Mouse (Mus musculus): ENCODE measurements around the gene Pex7.

Gene Pex7

DNA sequence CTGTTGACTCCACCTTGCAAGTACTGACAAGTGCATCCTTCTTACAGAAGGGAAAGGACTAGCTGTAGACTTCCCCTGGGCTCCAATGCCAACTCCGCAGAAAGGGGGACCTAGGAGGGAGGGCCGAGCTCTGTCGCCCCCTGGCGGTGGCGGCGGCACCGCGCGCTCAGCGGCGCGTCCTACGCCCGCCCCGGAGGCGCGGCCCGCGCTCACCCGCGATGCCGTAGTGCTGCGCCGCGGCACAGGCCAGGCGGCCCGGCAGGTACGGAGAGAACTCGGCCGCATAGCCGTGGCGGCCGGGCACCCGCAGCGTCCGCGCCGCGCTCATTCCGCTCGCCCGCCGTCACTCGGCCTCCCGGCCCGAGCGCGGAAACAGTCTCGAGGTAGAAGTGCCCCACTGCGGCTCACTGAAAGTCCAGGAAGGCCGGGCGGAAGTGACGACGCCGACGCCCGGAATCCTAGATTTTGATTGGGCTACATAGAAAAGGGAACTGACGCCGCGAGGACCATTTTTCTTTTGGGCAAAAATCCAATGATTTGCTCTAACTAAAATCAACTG, at the start of gene Pex7:
Gene Pex7, minus strand, starts transcription at position 444 of the 559 bp plus-strand sequence.
- in situ Hi-C loops (cut with MboI, MseI), result no loop called here

DNA sequence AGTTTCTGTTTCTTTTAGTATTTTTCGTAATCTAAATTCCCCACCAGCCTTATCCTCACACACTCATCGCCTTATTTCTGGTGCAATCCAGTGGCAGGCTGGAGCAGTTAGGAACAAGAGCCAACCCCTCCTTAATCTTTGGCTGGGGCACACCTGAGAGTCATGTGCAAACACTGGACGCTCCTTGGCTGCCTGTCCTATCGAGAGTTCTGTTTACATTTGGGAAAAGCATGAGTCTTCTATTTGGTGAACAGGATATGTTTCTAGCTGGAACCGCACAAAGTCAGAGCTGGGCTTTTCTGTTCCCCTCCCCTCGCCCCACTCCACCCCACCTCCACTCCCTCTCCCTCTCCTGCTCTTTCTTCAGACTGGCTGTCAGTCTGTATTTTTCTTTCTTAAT, 49.3 kb upstream of the Pex7 start:
- in situ Hi-C loops (cut with MboI, MseI), result no loop called here

DNA sequence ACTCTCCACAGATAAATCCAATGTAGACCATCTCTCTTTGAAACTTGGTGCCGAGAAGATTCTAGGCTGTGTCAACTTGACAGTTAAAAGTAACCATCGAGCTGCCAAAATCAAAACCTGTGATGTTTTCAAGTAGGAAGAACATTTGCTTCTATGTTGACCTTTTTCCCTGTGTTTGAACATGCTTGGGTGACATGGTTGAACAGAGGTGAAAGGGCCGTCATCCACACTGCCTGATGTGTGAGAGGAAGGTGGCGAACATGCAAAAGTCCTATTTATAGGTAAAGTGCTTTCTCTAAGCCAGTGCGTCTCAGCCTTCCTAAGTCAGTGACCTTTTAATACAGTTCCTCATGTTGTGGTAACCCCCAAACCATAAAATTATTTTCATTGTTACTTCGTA, 48.3 kb upstream of the Pex7 start:
- in situ Hi-C loops (cut with MboI, MseI), result no loop called here

DNA sequence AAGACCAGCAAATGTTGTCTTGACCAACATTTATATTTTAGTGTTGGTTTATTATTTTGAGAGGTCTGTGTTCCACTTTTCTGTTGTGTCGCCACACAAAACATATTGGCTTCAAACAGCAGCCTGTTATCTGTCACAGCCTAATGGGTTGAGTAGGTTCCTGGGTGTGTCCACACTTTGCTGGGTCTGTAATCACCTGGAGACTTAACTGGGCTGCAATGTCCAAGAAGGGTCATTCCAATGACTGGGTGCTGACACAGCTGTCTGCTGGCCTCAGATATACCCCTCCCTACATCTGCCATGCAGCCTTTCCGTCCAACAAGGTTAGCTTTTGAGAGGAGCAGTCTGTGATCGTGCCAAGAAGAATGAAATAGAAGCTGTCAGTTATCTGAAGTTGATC, 47.1 kb upstream of the Pex7 start:
- in situ Hi-C loops (cut with MboI, MseI), result no loop called here

DNA sequence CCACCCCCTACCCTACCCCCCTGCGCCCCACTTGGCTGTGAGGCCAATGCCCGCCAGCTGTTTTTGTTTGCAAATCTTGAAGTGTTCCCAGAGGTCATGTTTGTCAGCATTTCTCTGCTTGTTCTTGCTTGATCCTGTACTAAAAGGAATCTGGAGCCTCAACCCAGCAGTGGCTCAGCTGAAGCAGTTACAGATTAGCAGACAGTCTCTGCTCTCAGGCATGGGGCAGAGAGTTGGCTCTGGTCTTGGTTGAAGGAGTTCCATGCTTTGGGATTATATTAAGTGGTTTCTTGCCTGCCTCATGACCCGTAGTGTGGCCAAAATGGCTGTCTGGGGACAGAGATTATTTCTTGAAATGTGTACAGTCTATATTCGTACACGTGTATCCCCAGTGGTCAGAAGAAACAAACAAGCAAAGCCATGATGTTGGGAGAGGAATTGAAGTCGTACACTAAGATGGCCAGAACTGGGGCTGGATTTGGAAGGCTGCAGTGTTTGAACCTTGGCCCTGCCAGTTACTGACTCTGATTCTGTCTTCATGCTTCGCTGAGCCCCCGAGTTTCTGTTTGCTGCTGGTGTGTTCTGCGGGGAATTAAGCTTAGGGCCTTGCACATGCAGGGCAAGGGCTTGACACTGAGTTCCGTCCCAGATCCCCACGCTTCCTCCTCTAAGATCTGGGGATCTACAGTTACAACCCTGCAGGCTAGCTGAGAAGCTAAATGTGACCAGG, 45.7 kb upstream of the Pex7 start:
- in situ Hi-C loops (cut with MboI, MseI), result no loop called here

DNA sequence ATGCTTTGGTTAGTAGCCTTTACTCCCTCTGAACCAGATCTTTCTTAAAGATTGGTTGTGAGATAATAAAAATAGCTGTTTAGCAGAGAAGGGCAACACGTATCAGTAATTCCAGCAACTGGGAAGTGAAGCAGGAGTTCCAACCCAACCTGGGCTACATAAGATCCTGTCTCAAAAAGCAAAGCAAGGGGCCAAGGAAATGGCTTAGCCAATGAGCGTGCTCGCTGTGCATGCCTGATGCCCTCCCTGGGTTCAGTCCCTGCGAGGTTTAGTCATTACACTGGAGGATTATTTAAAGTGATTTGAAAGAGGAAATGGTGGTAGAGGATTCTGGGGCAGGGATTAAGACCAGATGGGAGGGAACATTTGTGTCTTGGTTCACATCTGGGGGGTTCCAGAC, 41.6 kb upstream of the Pex7 start:
- in situ Hi-C loops (cut with MboI, MseI), result no loop called here

DNA sequence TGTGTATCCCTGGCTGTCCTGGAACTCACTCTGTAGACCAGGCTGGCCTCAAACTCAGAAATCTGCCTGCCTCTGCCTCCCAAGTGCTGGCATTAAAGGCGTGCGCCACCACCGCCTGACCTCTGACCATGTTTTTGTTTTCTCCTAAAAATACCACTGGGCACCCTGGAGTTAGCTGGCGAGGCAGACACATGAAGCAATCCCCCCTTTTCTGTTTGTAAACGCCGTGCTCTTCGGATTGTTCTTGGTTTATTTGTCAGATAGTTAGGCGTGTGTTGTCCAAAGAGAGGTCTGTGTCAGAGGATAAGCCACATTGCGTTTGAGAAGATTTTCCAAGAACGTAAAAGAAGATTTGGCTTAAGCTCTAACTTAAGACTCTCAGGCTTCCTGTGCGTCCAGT, 40.9 kb upstream of the Pex7 start:
- in situ Hi-C loops (cut with MboI, MseI), result no loop called here

DNA sequence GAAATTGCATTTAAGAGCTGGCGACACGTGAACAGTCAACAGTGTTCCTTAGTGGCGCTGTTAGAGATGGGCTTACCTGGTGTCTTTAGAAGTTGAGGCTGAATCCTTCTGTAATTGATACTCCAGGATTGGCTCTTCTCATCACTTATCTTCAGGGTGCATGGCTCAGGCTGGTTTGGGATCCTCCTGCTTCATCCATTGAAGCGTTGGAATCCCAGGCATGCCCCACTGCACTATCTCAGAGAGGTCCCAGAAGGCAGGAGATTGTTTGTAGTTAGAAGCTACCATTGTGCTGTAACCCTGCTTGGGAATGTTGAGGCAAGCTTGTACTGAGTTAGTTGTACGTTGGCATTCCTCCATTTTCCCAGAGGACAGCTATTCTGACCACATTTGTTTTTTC, 40.4 kb upstream of the Pex7 start:
- in situ Hi-C loops (cut with MboI, MseI), result no loop called here

DNA sequence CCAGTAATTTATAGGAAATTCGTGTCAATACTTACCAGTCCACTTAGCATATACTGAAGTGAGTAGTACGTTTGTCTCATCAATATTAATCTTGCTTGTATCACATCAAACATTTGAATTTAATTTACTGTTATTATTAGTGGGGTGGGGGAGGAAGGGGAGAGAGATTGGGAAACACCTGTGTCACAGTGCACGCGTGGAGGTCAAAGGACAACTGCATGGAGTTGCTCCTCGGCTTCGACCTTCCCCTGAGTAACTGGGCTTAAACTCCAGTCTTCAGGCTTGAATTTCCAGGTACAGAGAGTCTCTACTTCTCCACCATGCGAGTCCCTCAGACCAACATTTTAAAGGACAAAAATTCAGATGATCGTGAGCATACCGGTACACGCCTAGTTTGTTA, 40.0 kb upstream of the Pex7 start:
- in situ Hi-C loops (cut with MboI, MseI), result no loop called here

DNA sequence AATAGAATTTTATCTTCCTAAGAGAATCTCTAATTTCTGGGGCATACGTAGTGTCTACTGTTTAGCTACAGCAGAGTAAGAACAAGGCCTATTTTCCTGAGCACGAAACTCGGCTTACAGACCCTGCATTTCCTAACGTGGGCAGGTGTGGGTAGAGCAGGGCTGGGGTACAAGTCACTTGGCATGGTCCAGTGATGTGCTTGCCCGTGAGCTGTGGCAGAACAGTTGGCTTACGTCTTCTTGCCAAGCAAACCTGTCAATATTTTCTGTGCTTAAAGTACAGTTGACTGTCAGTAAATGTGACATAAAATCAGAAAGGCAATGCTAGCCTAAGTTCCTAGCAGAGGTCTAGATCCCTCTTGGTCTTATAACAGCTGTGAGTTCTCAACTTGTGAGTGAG, 39.2 kb upstream of the Pex7 start:
- in situ Hi-C loops (cut with MboI, MseI), result no loop called here

DNA sequence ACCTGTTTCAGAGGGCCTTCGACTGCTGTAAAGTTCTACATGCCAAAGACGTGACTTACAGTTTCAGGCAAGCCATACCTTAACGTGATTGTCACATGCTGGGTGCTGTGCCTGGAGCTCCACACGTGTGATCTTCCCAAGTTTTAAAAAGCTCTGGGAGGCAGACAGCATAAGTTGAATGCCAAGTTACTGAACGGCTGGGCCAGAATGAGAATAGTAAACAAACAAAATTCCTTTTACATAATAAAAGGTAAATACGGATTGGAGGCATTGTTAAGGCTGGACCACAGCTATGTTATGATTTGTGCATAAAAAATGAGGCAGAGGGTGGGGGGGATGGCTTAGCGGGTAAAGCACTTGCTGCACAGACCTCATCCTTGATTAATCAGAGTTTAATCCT, 38.2 kb upstream of the Pex7 start:
- in situ Hi-C loops (cut with MboI, MseI), result no loop called here

DNA sequence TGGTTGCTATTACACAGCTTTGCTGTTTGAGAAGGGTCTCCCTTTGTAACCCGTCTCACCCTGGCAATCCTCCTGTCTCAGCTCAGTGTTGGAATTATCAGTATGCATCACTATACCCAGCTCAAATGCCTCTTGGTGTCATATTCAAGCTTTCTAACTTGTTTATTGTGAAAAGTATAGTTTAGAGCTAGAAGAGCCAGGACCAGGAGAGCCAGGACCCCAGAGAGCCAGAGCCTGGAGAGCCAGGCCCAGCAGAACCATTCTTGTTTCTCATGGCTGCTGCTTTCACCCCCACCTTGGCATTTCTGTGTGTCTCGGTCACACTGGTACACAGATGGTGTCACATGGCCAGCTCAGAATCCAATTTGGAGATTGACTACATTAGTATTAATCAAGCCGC, 35.1 kb upstream of the Pex7 start:
- in situ Hi-C loops (cut with MboI, MseI), result no loop called here

DNA sequence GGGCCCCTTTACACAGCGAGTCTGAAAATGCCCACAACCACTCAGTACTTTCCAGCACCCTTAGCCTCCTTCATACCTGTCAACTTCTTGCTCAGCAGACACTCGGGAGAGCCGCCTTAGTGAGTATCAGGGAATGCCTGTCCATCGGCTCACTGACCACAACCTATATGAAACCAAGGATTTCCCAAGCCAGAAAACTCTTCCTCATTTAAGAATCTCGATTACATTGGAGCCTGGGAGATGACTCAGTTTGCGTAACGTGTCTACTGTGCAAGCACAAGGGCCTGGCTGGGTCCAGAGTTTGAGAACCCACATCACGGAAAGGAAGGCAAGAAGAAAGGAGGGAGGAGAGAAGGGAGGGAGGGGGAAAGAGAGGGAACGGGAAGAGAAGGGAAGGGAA, 34.4 kb upstream of the Pex7 start:
- in situ Hi-C loops (cut with MboI, MseI), result no loop called here

DNA sequence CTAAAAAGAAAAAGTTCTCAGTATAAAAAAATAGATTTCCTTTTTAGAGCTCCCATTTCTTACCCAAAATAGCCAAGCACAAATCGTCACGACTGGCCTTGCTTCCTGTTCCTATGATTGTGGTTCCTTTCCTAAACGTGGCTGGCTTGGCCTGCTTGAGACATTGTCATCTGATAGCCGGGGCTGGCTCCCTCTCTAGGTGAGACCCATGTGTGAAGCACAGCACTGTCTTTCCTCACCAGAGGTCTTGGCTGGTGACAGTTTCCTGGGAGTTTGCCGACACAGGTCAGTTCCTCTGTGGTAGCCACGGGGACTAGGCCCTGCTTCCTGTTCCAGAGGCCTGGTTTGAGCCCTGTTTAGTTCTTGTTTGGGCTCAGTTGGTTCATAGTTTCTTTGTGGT, 33.6 kb upstream of the Pex7 start:
- in situ Hi-C loops (cut with MboI, MseI), result no loop called here

DNA sequence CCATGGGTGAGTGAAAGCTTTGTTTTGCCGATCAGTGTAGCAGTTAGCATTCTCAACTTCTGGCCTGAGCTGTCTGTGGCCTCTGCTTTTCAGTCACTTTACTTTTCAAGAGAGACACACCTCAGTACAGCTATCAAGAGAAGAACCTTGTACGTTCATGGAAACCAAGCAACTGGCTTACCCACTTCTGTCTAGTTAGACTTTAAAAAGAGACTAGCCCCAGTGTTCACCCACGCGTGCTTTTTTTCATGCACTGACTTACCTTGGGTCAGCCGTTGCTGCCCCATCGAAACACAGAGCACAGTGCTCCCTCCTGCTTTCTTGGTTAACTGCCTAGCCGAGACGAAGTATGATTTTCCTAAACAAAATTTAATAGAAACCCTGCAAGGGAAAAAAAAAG, 33.1 kb upstream of the Pex7 start:
- in situ Hi-C loops (cut with MboI, MseI), result no loop called here

DNA sequence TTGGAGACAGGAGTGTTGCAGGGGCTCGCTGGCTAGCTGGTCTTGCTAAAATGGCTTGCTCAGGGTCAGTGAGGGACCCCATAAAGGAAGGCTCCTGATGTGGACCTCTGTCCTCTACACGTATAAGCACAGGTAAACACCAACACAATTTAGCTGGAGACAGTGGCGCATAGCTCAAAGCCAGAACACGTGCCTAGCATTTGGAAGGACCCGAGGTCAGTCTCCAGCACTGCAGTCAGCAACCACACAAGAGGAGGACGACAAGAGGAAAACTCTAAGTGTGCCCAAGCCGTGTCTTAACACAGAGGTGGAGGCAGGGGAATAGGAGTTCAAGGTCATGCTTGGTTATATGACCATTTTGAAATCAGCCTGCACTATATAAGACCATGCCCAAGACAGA, 32.6 kb upstream of the Pex7 start:
- in situ Hi-C loops (cut with MboI, MseI), result no loop called here

DNA sequence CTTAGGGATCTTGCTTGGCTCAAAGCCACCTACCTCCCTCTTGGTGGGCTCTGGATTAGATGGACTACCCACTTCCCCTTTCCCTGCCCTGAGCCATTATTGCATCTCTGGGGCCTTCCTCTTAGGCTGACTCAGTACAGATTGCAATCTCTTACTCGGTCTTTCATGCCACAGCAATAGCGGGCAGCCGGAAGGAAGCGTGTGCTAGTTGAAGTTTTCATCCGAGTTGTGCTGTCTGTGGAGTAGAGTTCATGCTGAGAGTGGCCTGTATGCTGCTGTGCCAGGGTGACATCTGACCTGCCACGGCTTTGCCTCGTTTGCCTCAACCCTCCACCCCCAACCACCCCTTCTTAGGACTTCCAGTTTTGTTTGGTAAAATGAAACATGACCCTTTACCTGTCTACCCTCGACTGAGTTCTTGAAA, 31.8 kb upstream of the Pex7 start:
- in situ Hi-C loops (cut with MboI, MseI), result loop anchor here (5.0 kb wide), 1 partner anchor 58 kb away; no protein-coding TSS in a partner anchor

DNA sequence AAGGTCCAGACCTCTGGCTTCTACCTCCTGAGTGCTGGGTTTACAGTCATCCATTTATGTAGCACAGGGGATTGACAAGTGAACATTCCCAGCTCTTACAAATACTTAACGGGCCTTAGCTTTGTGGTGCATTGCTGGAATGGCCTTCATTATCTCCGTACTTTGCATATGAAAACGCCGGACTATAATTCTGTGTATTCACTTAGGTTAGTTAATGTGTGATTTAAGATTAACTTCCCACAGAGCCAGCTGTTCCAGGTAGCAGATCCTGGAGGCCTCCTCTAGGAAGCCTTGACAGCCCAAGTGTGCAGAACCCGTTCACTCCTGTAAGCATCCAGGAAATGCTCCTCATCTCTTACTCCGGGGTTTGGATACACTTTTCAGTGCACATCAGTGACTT, 31.2 kb upstream of the Pex7 start:
- in situ Hi-C loops (cut with MboI, MseI), result loop anchor here (5.0 kb wide), 1 partner anchor 59 kb away; no protein-coding TSS in a partner anchor

DNA sequence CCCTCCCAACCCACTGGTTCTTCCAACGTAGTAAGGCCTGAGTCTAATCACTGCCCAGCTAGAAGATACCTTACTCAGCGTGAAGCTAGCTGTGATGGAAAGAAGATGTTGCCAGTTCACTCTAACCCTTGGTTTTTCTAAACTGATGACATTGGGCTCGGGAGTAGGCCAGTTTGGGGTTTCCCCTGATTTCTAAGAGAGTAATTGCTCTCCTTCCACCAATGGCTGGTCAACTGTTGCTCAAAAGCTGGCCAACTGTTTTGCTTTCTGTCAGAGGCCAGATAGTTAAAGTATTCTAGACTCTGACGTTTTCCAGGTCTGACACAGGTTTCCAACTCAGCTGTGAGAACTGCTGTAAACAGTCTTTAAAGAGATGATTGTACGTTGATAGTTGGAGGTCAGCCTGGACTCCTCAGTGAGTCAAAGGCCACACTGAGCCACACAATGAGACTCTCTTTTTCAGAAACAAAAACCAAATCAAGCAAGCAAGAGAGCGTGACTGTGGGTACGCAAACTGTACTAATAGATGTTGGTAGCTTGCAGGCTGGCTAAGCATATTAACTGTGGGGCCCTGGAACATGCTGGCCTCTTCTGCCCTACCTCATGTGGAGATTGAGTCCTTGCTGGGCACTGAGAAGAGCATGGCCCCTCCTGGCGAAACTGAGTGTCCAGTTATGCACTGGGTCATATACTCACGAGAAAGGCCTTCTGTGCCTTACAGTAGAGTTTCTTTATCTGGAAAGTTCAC, 29.6 kb upstream of the Pex7 start:
- in situ Hi-C loops (cut with MboI, MseI), result loop anchor here (5.0 kb wide), 1 partner anchor 60 kb away; no protein-coding TSS in a partner anchor

DNA sequence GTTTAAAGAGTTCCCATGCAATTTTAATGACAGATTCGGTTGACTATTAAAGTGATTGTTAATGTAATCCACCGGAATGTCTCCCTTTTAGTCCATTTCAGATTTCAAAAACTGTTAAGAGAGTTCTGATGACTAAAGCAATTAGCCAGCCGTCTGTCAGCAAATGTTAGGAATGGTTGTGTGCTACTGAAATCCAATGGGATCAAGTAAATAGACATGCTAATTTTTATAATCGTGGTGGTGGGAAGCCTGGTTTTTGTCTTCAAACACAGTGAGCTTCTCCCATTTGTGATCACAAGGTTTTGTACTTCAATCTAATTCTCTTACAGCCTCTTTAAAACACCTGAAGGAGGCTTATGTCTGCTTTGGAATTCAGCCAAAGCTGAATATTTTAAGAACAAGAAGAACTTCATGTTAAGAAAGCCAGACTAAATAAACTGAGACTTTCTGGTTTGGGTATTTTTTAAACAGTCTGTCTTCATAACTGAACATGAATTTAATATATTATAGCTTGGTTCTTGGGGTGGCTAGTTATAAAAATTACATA, 28.4 kb upstream of the Pex7 start:
- in situ Hi-C loops (cut with MboI, MseI), result loop anchor here (5.0 kb wide), 1 partner anchor 61 kb away; no protein-coding TSS in a partner anchor

DNA sequence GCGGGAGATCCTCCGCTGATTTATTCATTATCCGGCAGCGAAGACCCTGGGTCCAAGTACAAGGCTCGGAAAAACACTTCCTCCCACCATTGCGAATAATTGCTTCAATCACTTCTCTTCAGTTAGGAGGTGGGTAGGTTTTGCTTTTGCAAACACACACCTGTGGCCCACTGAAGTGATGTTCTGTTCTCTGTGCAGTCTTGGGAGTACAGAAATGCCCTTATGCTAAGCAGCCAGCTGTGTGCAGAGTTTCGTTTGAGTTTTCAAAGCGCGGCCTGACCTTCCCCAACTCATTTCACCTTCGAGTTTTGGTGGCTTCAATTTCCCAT, 27.8 kb upstream of the Pex7 start:
- in situ Hi-C loops (cut with MboI, MseI), result loop anchor here (5.0 kb wide), 1 partner anchor 62 kb away; no protein-coding TSS in a partner anchor
